Mouse (Mus musculus): ENCODE results near the gene Clec2d.

DNA sequence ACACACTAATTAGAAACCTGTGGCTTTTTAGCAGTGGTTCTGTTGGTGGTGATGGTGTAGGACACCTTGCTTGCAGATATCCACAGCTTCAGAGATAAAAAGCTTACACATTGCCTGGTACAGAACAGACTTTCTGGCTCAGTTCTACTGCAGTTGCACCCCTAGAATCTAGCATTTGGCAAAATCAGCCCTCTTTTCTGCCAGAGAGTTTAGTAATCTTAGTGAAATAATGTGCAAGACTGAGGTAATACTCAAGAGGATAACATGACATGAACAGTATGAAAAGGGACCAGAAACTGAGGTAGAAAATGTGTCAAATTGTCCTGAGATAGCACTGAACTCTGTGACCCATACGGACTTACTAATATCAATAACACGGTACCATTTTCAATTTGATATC is 33.6 kb upstream of the Clec2d start:
- TF ChIP-seq JUND (IDR thresholded peaks at IDR 0.05; ENCODE audit: low read depth, low read length) (no peak), POLR2A (IDR thresholded peaks at IDR 0.05; ENCODE audit: control insufficient read depth in 1 of 2, insufficient read depth in 1 of 2, low read depth in 1 of 2, low read length in 2 of 2, poor library complexity in 1 of 2) (no peak), CTCF (IDR thresholded peaks at IDR 0.05 in 2 of 3, conservative IDR thresholded peaks at IDR 0.05 in 1 of 3; ENCODE audit: control insufficient read depth in 1 of 3, insufficient read depth in 1 of 3, low read depth in 2 of 3, low read length in 3 of 3, poor library complexity in 1 of 3, severe bottlenecking in 1 of 3) (no peak), SIN3A (IDR thresholded peaks at IDR 0.05; ENCODE audit: low read length) (no peak), BHLHE40 (IDR thresholded peaks at IDR 0.05; ENCODE audit: borderline replicate concordance, low read depth, low read length) (no peak), NELFE (IDR thresholded peaks at IDR 0.05; ENCODE audit: low read depth, low read length) (no peak), MAFK (IDR thresholded peaks at IDR 0.05; ENCODE audit: borderline replicate concordance, low read depth, low read length) (no peak), MAX (IDR thresholded peaks at IDR 0.05; ENCODE audit: low read length) (no peak)
